Mouse (Mus musculus) CH12.LX (cell line): ENCODE data around the gene Arhgap21. TPM values are rescaled to one million over a fixed set of nuclear protein-coding genes. Genes with fewer than 3 reads are reported as not detected.

ENCODE experiments used
- DNase-seq: peaks from one replicate; pipeline ENCODE4 v3.0.0-alpha.2; 2013; ENCODE audit errors: extremely low read depth
- H3K27ac ChIP-seq: 2 replicates; pipeline ENCODE4 v1.5.1; 2012; ENCODE audit warnings: low read depth, mild to moderate bottlenecking, control low read depth, moderate library complexity; ENCODE audit not compliant: insufficient read depth
- H3K27me3 ChIP-seq: replicated peaks from 2 replicates; pipeline ENCODE3; 2012; ENCODE audit warnings: inconsistent platforms
- H3K36me3 ChIP-seq, 2 experiments: replicated peaks in 1 of 2; 2 replicates each; pipeline versions ENCODE3 to v1.6.1; 2012; ENCODE audit warnings: inconsistent platforms in 1 of 2, low read length in 1 of 2, mild to moderate bottlenecking in 1 of 2, mixed read lengths in 1 of 2, moderate library complexity in 1 of 2; ENCODE audit not compliant: control insufficient read depth in 1 of 2, insufficient read depth in 1 of 2
- H3K4me1 ChIP-seq, 2 experiments: 2 replicates each; pipeline ENCODE4 v1.6.1; 2012; ENCODE audit warnings: inconsistent platforms in 1 of 2, moderate library complexity in 1 of 2; ENCODE audit not compliant: insufficient read depth in 2 of 2, control insufficient read depth in 1 of 2
- H3K4me2 ChIP-seq: 2 replicates; pipeline ENCODE4 v1.6.1; 2012; ENCODE audit warnings: low read depth, mild to moderate bottlenecking, control low read depth; ENCODE audit not compliant: poor library complexity, insufficient read depth, severe bottlenecking
- H3K4me3 ChIP-seq, 3 experiments: fragments of 150-350 bp in 1 of 3; sonication (generic) in 1 of 3; replicated peaks in 1 of 3; 2 replicates each; pipeline versions ENCODE3 to v1.5.1; 2011 to 2012; ENCODE audit warnings: low read depth in 2 of 3, low read length in 2 of 3, mild to moderate bottlenecking in 2 of 3, moderate library complexity in 2 of 3, control low read depth in 1 of 3, improper control_type of control experiment in 1 of 3, inconsistent platforms in 1 of 3, mixed read lengths in 1 of 3; ENCODE audit not compliant: poor library complexity in 1 of 3
- H3K79me2 ChIP-seq: replicated peaks from 2 replicates; pipeline ENCODE4 v1.6.1; 2012; ENCODE audit warnings: mild to moderate bottlenecking, moderate library complexity; ENCODE audit not compliant: control insufficient read depth, poor library complexity, insufficient read depth, severe bottlenecking; ENCODE audit errors: extremely low read depth
- H3K9ac ChIP-seq: 2 replicates; pipeline ENCODE4 v1.6.1; 2012; ENCODE audit warnings: low read depth, mild to moderate bottlenecking, control low read depth, moderate library complexity; ENCODE audit not compliant: insufficient read depth
- H3K9me3 ChIP-seq: replicated peaks from 2 replicates; pipeline ENCODE3; 2012; ENCODE audit warnings: low read length, inconsistent platforms, mixed read lengths
- BHLHE40 ChIP-seq: IDR thresholded peaks from 2 replicates; pipeline ENCODE4 v1.6.1; 2011; ENCODE audit warnings: mild to moderate bottlenecking, low read depth, low read length, improper control_type of control experiment
- CHD1 ChIP-seq: IDR thresholded peaks from 2 replicates; pipeline ENCODE4 v1.6.1; 2012; ENCODE audit warnings: low read depth, low read length, improper control_type of control experiment, inconsistent platforms
- CTCF ChIP-seq, 2 experiments: IDR thresholded peaks in 1 of 2; conservative IDR thresholded peaks in 1 of 2; 2 replicates each; pipeline ENCODE4 v1.5.1; 2011 to 2012; ENCODE audit warnings: low read depth in 2 of 2, low read length in 2 of 2, improper control_type of control experiment in 1 of 2, inconsistent platforms in 1 of 2, mild to moderate bottlenecking in 1 of 2, moderate library complexity in 1 of 2
- E2F4 ChIP-seq: IDR thresholded peaks from 2 replicates; pipeline ENCODE4 v1.6.1; 2011; ENCODE audit warnings: low read depth, low read length, improper control_type of control experiment; ENCODE audit not compliant: insufficient replicate concordance
- EP300 ChIP-seq: IDR thresholded peaks from 2 replicates; pipeline ENCODE4 v1.6.1; 2011; ENCODE audit warnings: low read length, improper control_type of control experiment
- ETS1 ChIP-seq: conservative IDR thresholded peaks from 2 replicates; pipeline ENCODE4 v1.6.1; 2012; ENCODE audit warnings: low read depth, mild to moderate bottlenecking, inconsistent platforms, low read length, improper control_type of control experiment, moderate library complexity
- IRF4 ChIP-seq: IDR thresholded peaks from 2 replicates; pipeline ENCODE4 v1.6.1; 2014; ENCODE audit warnings: low read depth, mild to moderate bottlenecking, inconsistent platforms, low read length, improper control_type of control experiment
- JUND ChIP-seq: conservative IDR thresholded peaks from 2 replicates; pipeline ENCODE4 v1.6.1; 2011; ENCODE audit warnings: low read depth, low read length, improper control_type of control experiment
- MAFK ChIP-seq: IDR thresholded peaks from 2 replicates; pipeline ENCODE4 v1.6.1; 2011; ENCODE audit warnings: low read length, improper control_type of control experiment; ENCODE audit not compliant: insufficient replicate concordance
- MAX ChIP-seq: IDR thresholded peaks from 2 replicates; pipeline ENCODE4 v1.6.1; 2011; ENCODE audit warnings: low read length, improper control_type of control experiment
- MAZ ChIP-seq: IDR thresholded peaks from 2 replicates; pipeline ENCODE4 v1.6.1; 2012; ENCODE audit warnings: low read depth, mild to moderate bottlenecking, inconsistent platforms, low read length, improper control_type of control experiment, moderate library complexity
- MYC ChIP-seq: IDR thresholded peaks from 2 replicates; pipeline ENCODE4 v1.6.1; 2011; ENCODE audit warnings: low read depth, mild to moderate bottlenecking, improper control_type of control experiment, low read length
- PAX5 ChIP-seq: IDR thresholded peaks from 2 replicates; pipeline ENCODE4 v1.6.1; 2012; ENCODE audit warnings: low read length, inconsistent platforms, mixed read lengths
- POLR2AphosphoS2 ChIP-seq: IDR thresholded peaks from 2 replicates; pipeline ENCODE4 v1.6.1; 2011; ENCODE audit warnings: low read depth, low read length, improper control_type of control experiment
- RAD21 ChIP-seq: IDR thresholded peaks from 2 replicates; pipeline ENCODE4 v1.6.1; 2011; ENCODE audit warnings: low read depth, mild to moderate bottlenecking, low read length, improper control_type of control experiment, moderate library complexity
- RCOR1 ChIP-seq: conservative IDR thresholded peaks from 2 replicates; pipeline ENCODE4 v1.6.1; 2012; ENCODE audit warnings: low read depth, mild to moderate bottlenecking, inconsistent platforms, low read length, improper control_type of control experiment
- SMC3 ChIP-seq: IDR thresholded peaks from 2 replicates; pipeline ENCODE4 v1.6.1; 2011; ENCODE audit warnings: low read depth, low read length, improper control_type of control experiment
- TCF12 ChIP-seq: IDR thresholded peaks from 2 replicates; pipeline ENCODE4 v1.6.1; 2014; ENCODE audit warnings: low read depth, mild to moderate bottlenecking, inconsistent platforms, low read length, improper control_type of control experiment
- UBTF ChIP-seq: IDR thresholded peaks from 2 replicates; pipeline ENCODE4 v1.6.1; 2012; ENCODE audit warnings: low read depth, mild to moderate bottlenecking, inconsistent platforms, low read length, improper control_type of control experiment, moderate library complexity
- USF1 ChIP-seq: IDR thresholded peaks from 2 replicates; pipeline ENCODE4 v1.6.1; 2014; ENCODE audit warnings: low read depth, mild to moderate bottlenecking, inconsistent platforms, low read length, improper control_type of control experiment
- ZC3H11A ChIP-seq: IDR thresholded peaks from 2 replicates; pipeline ENCODE4 v1.6.1; 2012; ENCODE audit warnings: low read depth, mild to moderate bottlenecking, inconsistent platforms, low read length, improper control_type of control experiment
- ZKSCAN1 ChIP-seq: IDR thresholded peaks from 2 replicates; pipeline ENCODE4 v1.6.1; 2012; ENCODE audit warnings: low read depth, inconsistent platforms, low read length, improper control_type of control experiment, borderline replicate concordance
- ZMIZ1 ChIP-seq: IDR thresholded peaks from 2 replicates; pipeline ENCODE4 v1.6.1; 2012; ENCODE audit warnings: low read depth, mild to moderate bottlenecking, inconsistent platforms, low read length, improper control_type of control experiment
- ZNF384 ChIP-seq: IDR thresholded peaks from 2 replicates; pipeline ENCODE4 v1.6.1; 2012; ENCODE audit warnings: low read depth, low read length, improper control_type of control experiment, inconsistent platforms
- dilution Hi-C: fragments of 300-500 bp; cut with MboI; formaldehyde crosslinking; loops from 2 replicates; pipeline ENCODE4 v1.14.3; 2020; ENCODE audit warnings: low sequenced_read_pairs; ENCODE audit not compliant: extremely low pct_unique_long_range_greater_than_20kb, extremely low pct_ligation_motif_present
- in situ Hi-C: fragments of 300-500 bp; cut with MboI; formaldehyde crosslinking; loops from 3 replicates; pipeline ENCODE4 v1.14.3; 2019; ENCODE audit warnings: low sequenced_read_pairs, low pct_ligation_motif_present, low pct_unique_long_range_greater_than_20kb, mixed read lengths
- polyA plus RNA-seq: library from polyadenylated mRNA; unstranded; fragments of >175 nt; gene quantifications from 2 replicates; pipeline ENCODE4 v1.2.1, GENCODE M21; 2012; ENCODE audit warnings: low read depth; ENCODE audit not compliant: insufficient read length
- total RNA-seq, 2 experiments: library from RNA; depleted of rRNA; stranded (reverse); fragments of 300-350 nt in 1 of 2; fragments of >200 nt in 1 of 2; gene quantifications; 2 replicates each; pipeline ENCODE4 v1.2.3; 2012 to 2014

Arhgap21 gene
- total and polyA plus RNA-seq, 3 experiments = 7.6 to 22.7 (median 10.8) TPM

DNA sequence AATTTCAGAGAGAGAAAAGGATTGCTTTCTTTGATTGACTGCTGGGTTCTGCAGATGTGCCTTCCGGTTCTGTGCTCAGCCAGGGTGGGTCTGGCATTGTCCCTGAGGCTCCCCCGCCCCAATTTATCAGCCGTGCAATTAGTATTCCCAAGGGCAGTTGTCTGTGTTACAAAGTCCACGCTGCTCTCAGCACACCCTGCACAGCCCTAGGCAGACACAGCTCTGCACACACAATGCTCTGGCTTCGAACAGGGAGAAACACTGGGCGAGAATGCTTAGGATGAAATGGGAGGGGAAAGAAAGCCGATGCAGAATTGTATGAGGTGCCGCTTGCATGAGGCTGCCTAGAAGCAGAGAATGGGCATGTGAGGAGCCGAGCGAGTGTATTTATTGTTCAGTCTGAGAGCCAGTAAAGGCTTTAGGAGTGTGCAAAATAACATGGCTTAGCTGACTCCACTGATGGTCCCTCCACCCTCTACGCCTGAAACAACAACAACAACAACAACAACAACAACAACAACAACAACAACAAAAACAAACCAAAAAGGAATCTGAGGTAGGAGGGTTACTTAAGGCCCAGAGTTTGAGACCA, 42.2 kb upstream of the Arhgap21 start:
- DNase-seq = no peak
- no peak overlapping the region for H3K27ac ChIP-seq
- H3K4me3 ChIP-seq = no peak overlapping the region
- TF ChIP-seq CTCF (conservative IDR thresholded peaks at IDR 0.05 in 1 of 2, IDR thresholded peaks at IDR 0.05 in 1 of 2; ENCODE audit: low read depth in 2 of 2, low read length in 2 of 2) = no peak
- TF ChIP-seq USF1 = no peak
- no peak for TF ChIP-seq PAX5
- TF ChIP-seq RCOR1 = no peak
- no peak for TF ChIP-seq ZC3H11A
- no peak for TF ChIP-seq CHD1
- TF ChIP-seq MYC = no peak
- no peak for TF ChIP-seq ZNF384
- no peak for TF ChIP-seq ETS1
- TF ChIP-seq TCF12 = no peak
- H3K4me2 ChIP-seq = no peak overlapping the region
- H3K4me1 ChIP-seq = no peaks in the 10 kb centered on the region
- dilution Hi-C loops (no loop called here), in situ Hi-C loops (no loop called here)
- no peaks in the 10 kb centered on the region for H3K36me3 ChIP-seq
- no peaks in the 10 kb centered on the region for H3K9me3 ChIP-seq
- no peaks in the 10 kb centered on the region for H3K27me3 ChIP-seq
- H3K9ac ChIP-seq = no peak overlapping the region
- no peaks in the 10 kb centered on the region for H3K79me2 ChIP-seq

DNA sequence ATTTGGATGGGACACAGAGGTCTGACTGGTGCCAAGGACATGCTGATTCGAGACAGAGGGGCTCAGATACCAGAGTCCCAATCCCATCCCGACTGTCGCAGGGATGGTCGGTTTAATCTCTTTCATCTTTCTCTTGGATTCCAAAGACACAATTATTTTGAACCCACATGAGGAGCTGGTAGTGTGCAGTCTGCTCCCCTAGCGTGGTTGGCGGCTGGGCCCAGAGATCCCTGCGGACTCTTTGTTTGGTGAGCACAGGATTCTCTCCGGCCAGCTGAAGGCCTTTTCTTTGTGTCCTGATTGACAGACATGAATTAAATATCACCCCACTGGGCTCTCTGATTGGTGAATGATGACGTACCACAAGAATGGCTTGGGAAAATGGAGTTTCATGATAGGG, 41.5 kb upstream of the Arhgap21 start:
- H3K9me3 ChIP-seq = no peaks in the 10 kb centered on the region
- no peak overlapping the region for H3K4me3 ChIP-seq
- in situ Hi-C loops = no loop called here
- H3K4me2 ChIP-seq = no peak overlapping the region
- no peaks in the 10 kb centered on the region for H3K79me2 ChIP-seq
- no peak for DNase-seq
- no peaks in the 10 kb centered on the region for H3K4me1 ChIP-seq
- TF ChIP-seq RAD21 = no peak
- TF ChIP-seq BHLHE40 = no peak
- TF ChIP-seq ETS1 = no peak
- TF ChIP-seq E2F4 = no peak
- no peak for TF ChIP-seq MAFK
- no peak for TF ChIP-seq SMC3
- no peak for TF ChIP-seq MAX
- TF ChIP-seq UBTF = no peak
- no peak for TF ChIP-seq JUND
- no peak for TF ChIP-seq IRF4
- no peak for TF ChIP-seq MAZ
- TF ChIP-seq ZMIZ1 = no peak
- no peak for TF ChIP-seq PAX5
- TF ChIP-seq POLR2AphosphoS2 = no peak
- no peak for TF ChIP-seq ZKSCAN1
- no peak for TF ChIP-seq EP300
- dilution Hi-C loops = no loop called here
- no peaks in the 10 kb centered on the region for H3K27me3 ChIP-seq
- no peaks in the 10 kb centered on the region for H3K36me3 ChIP-seq
- no peak overlapping the region for H3K9ac ChIP-seq
- H3K27ac ChIP-seq = no peak overlapping the region
